Mouse (Mus musculus) liver, embryonic 14.5 days (tissue): ENCODE measurements around the gene Prlhr.

ENCODE experiments used
- CTCF ChIP-seq: IDR thresholded peaks from 2 replicates; pipeline ENCODE4 v1.5.1; 2016; ENCODE audit warnings: antibody characterized with exemption, low read depth, control low read depth
- EP300 ChIP-seq: IDR thresholded peaks from 2 replicates; pipeline ENCODE4 v1.6.1; 2016; ENCODE audit warnings: antibody characterized with exemption, low read depth

DNA sequence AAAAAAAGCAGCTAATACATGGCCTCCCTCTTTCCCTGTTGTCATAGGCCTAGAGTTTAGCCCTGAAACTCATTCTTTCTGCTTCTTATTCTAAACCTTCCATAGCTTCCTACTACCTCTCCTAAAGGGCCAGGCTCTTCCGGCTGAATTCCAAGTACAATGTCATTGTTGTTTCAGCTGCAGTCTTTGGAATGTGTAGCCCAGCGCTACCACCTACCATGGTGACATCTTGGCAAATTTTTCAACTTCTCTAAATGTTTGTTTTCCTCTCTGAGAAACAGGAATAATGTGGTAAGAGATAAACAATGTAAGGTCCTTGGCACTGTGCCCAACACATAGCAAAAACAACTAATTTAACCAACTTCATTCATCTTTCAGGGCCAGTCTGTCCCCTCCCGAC, 8.4 kb downstream of the Prlhr start:
- TF ChIP-seq CTCF (no peak), EP300 (no peak)
